Mouse (Mus musculus) kidney, postnatal 0 days (tissue): ENCODE measurements around the gene Prkar1b. TPM values are rescaled to one million over a fixed set of nuclear protein-coding genes. Genes with fewer than 3 reads are reported as not detected.

Source experiments
- ATAC-seq: fragments of 200-750 bp; cut with Nextera tagmentation; replicated peaks from 2 replicates; pipeline ENCODE4 v1.8.0; 2017; ENCODE audit warnings: low read depth, moderate number of reproducible peaks, moderate TSS enrichment, moderate library complexity; ENCODE audit not compliant: low FRiP score
- DNase-seq: peaks from one replicate; pipeline ENCODE4 v3.0.0-alpha.2; 2016; ENCODE audit warnings: low spot score
- H3K27ac ChIP-seq: fragments of 300-500 bp; sonication (generic); 2 replicates; pipeline ENCODE4 v1.5.1; 2014; ENCODE audit warnings: mild to moderate bottlenecking
- H3K27me3 ChIP-seq: fragments of 300-500 bp; sonication (generic); 2 replicates; pipeline ENCODE4 v1.6.1; 2014; ENCODE audit warnings: low read length, mixed read lengths; ENCODE audit not compliant: insufficient read depth
- H3K36me3 ChIP-seq: fragments of 300-500 bp; sonication (generic); 2 replicates; pipeline ENCODE4 v1.6.1; 2014; ENCODE audit warnings: low read length, mixed read lengths; ENCODE audit not compliant: insufficient read depth
- H3K4me1 ChIP-seq: fragments of 300-500 bp; sonication (generic); replicated peaks from 2 replicates; pipeline ENCODE4 v1.6.1; 2014; ENCODE audit warnings: antibody characterized with exemption, low read length, mixed read lengths; ENCODE audit not compliant: insufficient read depth
- H3K4me2 ChIP-seq: fragments of 300-500 bp; sonication (generic); 2 replicates; pipeline ENCODE4 v1.6.1; 2014; ENCODE audit warnings: mild to moderate bottlenecking, low read length, moderate library complexity, mixed read lengths
- H3K4me3 ChIP-seq: fragments of 300-500 bp; sonication (generic); replicated peaks from 2 replicates; pipeline ENCODE4 v1.5.1; 2014; ENCODE audit warnings: low read depth, low read length
- H3K9ac ChIP-seq: fragments of 300-500 bp; sonication (generic); 2 replicates; pipeline ENCODE4 v1.6.1; 2014; ENCODE audit warnings: low read depth, low read length
- H3K9me3 ChIP-seq: fragments of 300-500 bp; sonication (generic); replicated peaks from 2 replicates; pipeline ENCODE4 v1.6.1; 2016; ENCODE audit warnings: low read length, inconsistent platforms, mixed read lengths
- CTCF ChIP-seq: IDR thresholded peaks from 2 replicates; pipeline ENCODE4 v1.5.1; 2016; ENCODE audit warnings: antibody characterized with exemption, low read depth, mild to moderate bottlenecking, moderate library complexity
- WGBS: fragments of 180-500 bp; shearing (Covaris S2); extraction: QIAGEN DNeasy Blood & Tissue Kit; methylation state at CpG from one replicate; pipeline ENCODE4 v1.1.7; 2014; 5-methylcytosine and 5-hydroxymethylcytosine counted together
- polyA plus RNA-seq: library from polyadenylated mRNA; unstranded; fragments of >200 nt; fragmentation: Nextera tagmentation; extraction: Ambion mirVana; gene quantifications from 2 replicates; pipeline ENCODE4 v1.2.1, GENCODE M21; 2015

Gene Prkar1b
- polyA plus RNA-seq, 1 experiment from 2014 or later, result 19.3 TPM

GRCm38 (mm10) chr5:138991734-138992133 is 158.1 kb downstream of the Prkar1b start:
- DNase-seq, result no peak
- 53% methylated on average over 4 of the region's 4 CpGs for WGBS
- Histone ChIP-seq H3K4me2 (peak overlapping the region; percentile 94; the same call in 1 of the 2 replicates), H3K27me3 (0 out of 2 replicates have a peak, but pooled peaks cover 2% of the 10 kb centered on the region), H3K4me3 (no peak overlapping the region), H3K4me1 (peaks cover 17% of the 10 kb centered on the region), H3K9me3 (no peaks in the 10 kb centered on the region), H3K9ac (no peak overlapping the region), H3K36me3 (0 out of 2 replicates have a peak, but pooled peaks cover 8% of the 10 kb centered on the region), H3K27ac (no peak overlapping the region)
- no peak for ATAC-seq
- TF ChIP-seq CTCF, result no peak

- WGBS, result 41% methylated on average over 7 of the region's 7 CpGs
- ATAC-seq (no peak), DNase-seq (no peak)
- H3K9ac ChIP-seq, result no peak overlapping the region
- peaks cover 16% of the 10 kb centered on the region for H3K4me1 ChIP-seq
- TF ChIP-seq CTCF, result no peak
- no peak overlapping the region for H3K4me3 ChIP-seq
- no peak overlapping the region for H3K27ac ChIP-seq
- H3K36me3 ChIP-seq, result 0 out of 2 replicates have a peak, but pooled peaks cover 17% of the 10 kb centered on the region
- no peak overlapping the region for H3K4me2 ChIP-seq
- H3K9me3 ChIP-seq, result no peaks in the 10 kb centered on the region
- H3K27me3 ChIP-seq, result no peaks in the 10 kb centered on the region
Measured at GRCm38 (mm10) chr5:138990659-138991380, 159.0 kb downstream of the Prkar1b start.

GRCm38 (mm10) chr5:138989567-138989966 is 160.2 kb downstream of the Prkar1b start:
- Histone ChIP-seq H3K4me2 (no peak overlapping the region), H3K27me3 (no peaks in the 10 kb centered on the region)

GRCm38 (mm10) chr5:138988764-138989163 is 161.0 kb downstream of the Prkar1b start:
- Histone ChIP-seq H3K27ac (no peak overlapping the region; the same call in 1 of the 2 replicates), H3K9ac (no peak overlapping the region), H3K4me1 (peaks cover 16% of the 10 kb centered on the region), H3K4me3 (no peak overlapping the region), H3K4me2 (no peak overlapping the region), H3K9me3 (no peaks in the 10 kb centered on the region), H3K27me3 (no peaks in the 10 kb centered on the region), H3K36me3 (peaks cover 25% of the 10 kb centered on the region; the same call in 1 of the 2 replicates)
- WGBS, result 25% methylated on average over 9 of the region's 9 CpGs
- TF ChIP-seq CTCF, result no peak
- DNase-seq, result peak; percentile 50
- ATAC-seq, result no peak

More at GRCm38 (mm10) chr5:138989567-138989966, 160.2 kb downstream of the Prkar1b start:
- no peaks in the 10 kb centered on the region for H3K9me3 ChIP-seq
- no peak overlapping the region for H3K27ac ChIP-seq
- H3K4me3 ChIP-seq, result no peak overlapping the region
- 80% methylated on average over 6 of the region's 6 CpGs for WGBS
- ATAC-seq (no peak), DNase-seq (no peak)
- peaks cover 25% of the 10 kb centered on the region; the same call in 1 of the 2 replicates for H3K36me3 ChIP-seq
- peaks cover 16% of the 10 kb centered on the region for H3K4me1 ChIP-seq
- no peak overlapping the region for H3K9ac ChIP-seq
- no peak for TF ChIP-seq CTCF

GRCm38 (mm10) chr5:138987994-138988393 is 161.8 kb downstream of the Prkar1b start:
- H3K4me1 ChIP-seq, result peaks cover 12% of the 10 kb centered on the region
- no peak for ATAC-seq
- no peak for DNase-seq
- no peaks in the 10 kb centered on the region for H3K9me3 ChIP-seq
- no peaks in the 10 kb centered on the region for H3K27me3 ChIP-seq
- H3K4me3 ChIP-seq, result no peak overlapping the region
- TF ChIP-seq CTCF, result no peak
- 86% methylated on average over 10 of the region's 10 CpGs for WGBS
- no peak overlapping the region for H3K27ac ChIP-seq
- H3K4me2 ChIP-seq, result no peak overlapping the region
- peaks cover 32% of the 10 kb centered on the region for H3K36me3 ChIP-seq
- no peak overlapping the region for H3K9ac ChIP-seq

- Histone ChIP-seq H3K9ac (no peak overlapping the region), H3K27me3 (no peaks in the 10 kb centered on the region), H3K9me3 (no peaks in the 10 kb centered on the region), H3K36me3 (peaks cover 40% of the 10 kb centered on the region), H3K4me2 (no peak overlapping the region), H3K27ac (no peak overlapping the region), H3K4me3 (no peak overlapping the region), H3K4me1 (peaks cover 23% of the 10 kb centered on the region; the same call in 1 of the 2 replicates)
- no peak for TF ChIP-seq CTCF
- WGBS, result 63% methylated on average over 6 of the region's 9 CpGs
- peak; percentile 14; the same call in 1 of the 2 replicates for ATAC-seq
- no peak for DNase-seq
Measured at GRCm38 (mm10) chr5:138981921-138982320, 167.9 kb downstream of the Prkar1b start.
